Mouse (Mus musculus): ENCODE results near the gene Ttyh3.

- TF ChIP-seq CTCF (IDR thresholded peaks at IDR 0.05; ENCODE audit: borderline replicate concordance, control insufficient read depth, extremely low read depth, insufficient read depth, low read length, poor library complexity) (no peak), POLR2A (IDR thresholded peaks at IDR 0.05; ENCODE audit: control insufficient read depth, extremely low read depth, insufficient read depth, low read length, poor library complexity) (no peak)
These were observed 51.0 kb downstream of the Ttyh3 start for GRCm38 (mm10) chr5:140597787-140598186.

All from thymus, adult 2 months (tissue).